Mouse (Mus musculus) liver, adult (tissue): ENCODE results near the gene Rin3.

Experiments used
- GATA4 ChIP-seq: IDR thresholded peaks from 2 replicates; pipeline ENCODE4 v1.6.1; 2014; ENCODE audit warnings: mild to moderate bottlenecking, low read length; ENCODE audit not compliant: insufficient replicate concordance

Gene Rin3

DNA sequence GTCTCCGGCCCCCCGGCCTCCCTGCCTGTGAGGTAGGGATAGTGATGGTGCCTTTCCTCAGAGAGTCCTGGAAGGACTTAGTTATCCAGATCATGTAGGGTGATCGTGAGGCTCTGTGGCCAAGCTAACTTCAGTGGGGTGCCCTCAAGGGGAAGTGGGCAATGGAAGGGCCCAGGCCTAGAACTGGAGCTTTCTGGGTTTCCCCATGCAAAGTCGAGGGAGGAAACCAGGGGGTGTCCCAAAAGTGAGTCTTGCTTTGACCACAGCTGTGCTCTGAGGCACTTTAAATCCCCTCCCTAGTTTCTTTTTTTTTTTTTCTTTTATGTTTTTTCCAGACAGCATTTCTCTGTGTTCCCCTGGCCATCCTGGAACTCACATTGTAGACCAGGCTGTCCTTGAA lies 47.3 kb downstream of the Rin3 start:
- TF ChIP-seq GATA4 = no peak

DNA sequence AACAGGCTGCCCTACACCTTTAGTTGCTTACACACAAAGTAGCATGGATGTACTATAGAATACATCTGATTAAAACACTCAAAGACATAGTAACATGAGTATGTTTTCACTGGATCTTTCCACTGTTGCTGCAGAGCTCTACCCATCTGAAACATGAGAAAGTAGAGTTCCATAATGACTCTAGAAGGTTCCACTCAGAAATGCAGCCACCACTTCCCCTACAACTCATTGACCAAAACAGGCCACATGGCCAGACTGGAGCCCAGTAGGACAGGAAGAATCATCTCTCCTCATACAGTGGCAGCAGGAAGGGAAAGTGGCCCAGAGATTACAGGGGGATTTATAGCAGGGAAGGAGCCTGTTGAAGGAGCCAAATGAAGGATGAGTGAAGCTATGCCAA lies 47.9 kb downstream of the Rin3 start:
- TF ChIP-seq GATA4 = peak; percentile 45; the same call in 1 of the 2 replicates

DNA sequence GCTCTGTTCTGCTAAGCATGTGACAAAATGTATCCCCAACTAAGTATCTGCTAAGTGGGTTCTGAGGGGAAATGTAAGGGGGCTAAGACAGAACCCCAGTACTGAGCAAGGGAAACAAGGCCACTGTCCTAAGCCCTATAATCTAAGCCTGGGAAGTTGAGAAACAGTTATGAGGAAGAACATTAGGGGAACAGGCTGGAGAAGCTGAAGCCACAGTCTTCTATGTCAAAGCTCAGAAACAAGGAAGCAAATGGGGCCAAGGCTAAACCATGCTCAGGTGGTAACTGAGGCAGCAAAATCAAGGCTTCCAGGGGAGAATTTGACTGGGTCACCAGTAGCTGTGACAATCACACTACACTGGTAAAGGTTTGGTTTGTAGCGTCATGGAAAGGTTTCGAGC lies 50.3 kb downstream of the Rin3 start:
- TF ChIP-seq GATA4 = no peak

DNA sequence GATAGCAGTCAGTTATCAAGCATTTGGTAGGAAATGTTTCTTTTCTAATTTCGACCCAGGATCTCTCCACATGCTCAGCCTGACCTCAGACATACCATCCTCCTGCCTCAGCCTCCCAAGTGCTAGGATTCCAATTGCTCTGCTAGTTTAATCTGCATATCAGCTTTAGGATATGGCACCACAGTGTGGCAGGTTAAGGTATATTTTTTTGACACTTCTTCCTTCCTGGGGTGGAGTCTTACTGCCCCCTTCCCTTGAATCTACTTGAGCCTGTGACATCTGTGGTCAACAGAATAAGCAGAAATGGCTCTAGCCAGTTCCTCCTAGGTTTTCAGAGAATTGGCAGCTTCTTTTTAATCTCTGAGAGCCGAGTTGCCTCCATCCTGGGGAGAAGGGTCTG lies 56.2 kb downstream of the Rin3 start:
- no peak for TF ChIP-seq GATA4

DNA sequence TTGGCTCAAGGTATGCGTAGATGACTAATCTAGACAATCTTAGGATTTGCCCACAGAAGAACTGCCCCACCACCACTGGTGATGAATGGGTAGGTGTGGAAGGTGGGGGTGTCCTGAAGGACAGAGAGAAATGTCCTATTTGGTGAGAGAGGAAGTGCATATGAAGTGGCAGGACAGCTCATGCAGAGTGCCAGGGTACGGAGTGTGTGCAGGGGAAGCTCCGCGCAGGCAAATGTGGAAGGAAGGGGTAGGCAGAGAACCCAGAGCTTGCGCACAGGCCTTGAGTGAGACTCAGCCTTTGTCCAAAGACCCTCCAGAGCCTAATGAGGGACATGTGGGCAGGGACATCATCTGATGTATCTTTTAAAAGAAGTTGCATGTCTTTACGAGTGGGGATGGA lies 57.6 kb downstream of the Rin3 start:
- TF ChIP-seq GATA4 = no peak

DNA sequence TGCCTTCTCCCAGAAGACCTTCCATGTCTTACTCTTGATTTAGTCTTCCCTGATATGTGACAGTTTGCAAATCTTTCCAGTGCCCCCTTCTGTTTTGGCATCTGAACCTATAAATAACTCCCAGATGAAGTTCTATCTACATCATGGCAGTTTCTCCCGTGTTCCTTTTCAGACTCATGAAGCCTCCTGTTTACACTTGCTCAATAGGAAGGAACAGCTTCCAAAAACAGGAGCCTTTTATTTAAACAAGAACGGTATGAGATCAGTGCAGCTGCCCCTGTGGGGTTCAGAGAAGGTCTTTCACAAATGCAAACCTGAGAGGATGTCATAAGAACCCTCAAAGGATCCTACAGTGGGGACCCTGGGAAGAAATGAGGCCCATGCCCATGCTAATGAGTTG lies 59.3 kb downstream of the Rin3 start:
- no peak for TF ChIP-seq GATA4

DNA sequence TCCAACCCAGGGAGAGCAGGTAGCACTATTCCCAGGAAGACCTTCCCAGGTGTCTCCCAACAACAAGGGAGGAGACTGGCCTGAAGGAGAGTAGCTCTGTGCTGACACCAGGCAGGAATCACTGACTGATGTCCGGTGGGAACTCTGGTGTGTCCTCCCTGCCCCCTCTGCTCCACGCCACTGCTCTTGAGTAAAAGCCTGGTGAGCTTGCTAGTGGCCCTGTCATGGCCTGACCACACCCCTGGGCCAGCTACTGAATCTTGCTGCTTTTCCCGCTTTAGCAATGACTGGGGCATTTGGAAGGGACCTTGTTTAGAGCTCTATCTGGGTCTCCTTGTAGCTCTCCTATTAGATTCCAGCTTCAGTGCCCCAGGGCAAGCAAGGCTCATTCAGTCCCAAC lies 59.8 kb downstream of the Rin3 start:
- no peak for TF ChIP-seq GATA4

DNA sequence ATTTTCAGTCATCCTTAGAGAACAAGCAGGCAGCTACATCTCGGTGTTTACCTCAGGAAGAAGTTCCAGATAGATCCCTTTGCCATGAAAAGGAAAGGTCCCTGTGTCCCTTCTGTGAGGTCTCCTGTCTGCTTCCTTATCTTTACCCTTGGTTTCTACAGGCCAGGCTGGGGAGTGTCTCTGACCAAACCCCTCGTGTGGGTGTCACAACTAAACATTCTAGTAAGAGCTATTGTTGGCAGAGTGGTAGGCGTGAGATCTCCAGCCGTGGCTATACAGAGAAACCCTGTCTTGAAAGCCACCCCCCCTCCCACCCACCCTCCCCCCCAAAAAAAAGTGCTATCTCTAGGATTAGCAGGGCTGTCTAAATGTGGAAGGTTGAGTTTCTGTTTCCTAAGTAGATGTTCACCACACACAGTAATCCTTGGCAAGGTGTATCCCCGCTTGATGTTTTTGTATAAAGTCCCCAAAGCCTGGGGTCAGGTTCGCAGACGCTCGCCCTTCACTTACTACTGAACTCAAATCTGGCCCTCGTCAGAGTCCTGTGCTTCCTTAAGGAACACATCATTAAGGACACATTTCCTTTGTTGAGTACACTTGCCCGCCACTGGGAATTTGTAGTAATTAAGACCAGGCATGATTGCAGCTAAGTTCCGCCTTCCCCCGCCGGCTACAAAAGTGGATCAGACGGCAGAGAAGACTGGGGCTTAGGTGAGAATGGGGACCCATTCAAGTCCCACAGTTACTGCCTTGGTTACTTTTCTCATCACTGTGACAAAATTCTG lies 62.4 kb downstream of the Rin3 start:
- TF ChIP-seq GATA4 = no peak

DNA sequence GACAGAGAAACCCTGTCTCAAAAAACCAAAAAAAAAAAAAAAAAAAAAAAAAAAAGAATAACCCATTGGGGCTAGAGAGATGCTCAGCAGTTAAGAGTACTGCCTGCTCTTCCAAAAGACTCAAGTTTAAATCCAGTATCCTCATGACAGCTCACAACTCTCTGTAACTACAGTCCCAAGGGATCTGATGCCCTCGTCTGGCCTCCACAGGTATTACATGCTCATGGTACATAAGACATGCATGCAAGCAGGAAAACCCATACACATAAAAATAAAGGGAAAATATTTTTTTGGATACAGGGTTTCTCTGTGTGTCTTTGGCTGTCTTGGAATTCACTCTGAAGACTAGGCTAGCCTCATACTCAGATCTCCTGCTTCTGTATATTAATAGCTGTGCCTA lies 63.7 kb downstream of the Rin3 start:
- TF ChIP-seq GATA4 = no peak

DNA sequence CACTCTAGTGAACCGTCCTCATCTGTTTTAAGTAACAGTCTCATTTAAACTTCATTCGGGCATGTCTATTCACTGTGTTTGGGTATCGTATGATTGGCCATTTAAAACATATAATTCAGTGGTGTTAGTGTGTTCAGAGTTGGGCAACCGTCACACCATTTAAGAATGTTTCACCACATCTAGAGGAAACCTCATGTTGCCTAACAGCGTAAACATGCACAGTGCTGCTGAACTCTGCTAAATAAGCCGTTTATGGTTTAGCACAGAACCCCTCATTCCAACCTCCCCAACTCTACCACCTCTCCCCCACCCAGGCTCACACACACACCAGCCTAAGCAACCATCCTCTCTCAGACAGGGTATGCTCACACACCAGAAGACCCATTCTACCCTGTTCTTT lies 65.6 kb downstream of the Rin3 start:
- TF ChIP-seq GATA4 = no peak

DNA sequence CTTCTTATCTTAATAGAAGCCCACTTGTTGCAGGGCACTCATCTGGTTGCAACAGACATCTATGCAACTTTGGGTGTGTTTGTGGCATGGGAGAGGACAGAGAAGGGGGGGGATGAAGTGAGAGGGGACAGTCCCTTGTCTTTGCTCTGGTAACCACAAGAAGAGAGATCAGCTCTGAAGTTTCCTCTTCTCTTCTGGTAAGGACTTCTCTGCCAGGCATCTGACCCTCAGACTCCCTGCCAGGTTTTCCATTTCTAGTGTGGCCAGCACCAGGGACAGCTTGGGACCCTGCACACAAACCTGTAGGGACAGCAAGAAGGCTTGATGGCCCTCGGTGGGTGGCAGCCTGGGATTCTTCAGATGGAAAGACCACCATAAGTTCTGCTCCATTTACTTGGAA lies 68.1 kb downstream of the Rin3 start:
- TF ChIP-seq GATA4 = no peak

DNA sequence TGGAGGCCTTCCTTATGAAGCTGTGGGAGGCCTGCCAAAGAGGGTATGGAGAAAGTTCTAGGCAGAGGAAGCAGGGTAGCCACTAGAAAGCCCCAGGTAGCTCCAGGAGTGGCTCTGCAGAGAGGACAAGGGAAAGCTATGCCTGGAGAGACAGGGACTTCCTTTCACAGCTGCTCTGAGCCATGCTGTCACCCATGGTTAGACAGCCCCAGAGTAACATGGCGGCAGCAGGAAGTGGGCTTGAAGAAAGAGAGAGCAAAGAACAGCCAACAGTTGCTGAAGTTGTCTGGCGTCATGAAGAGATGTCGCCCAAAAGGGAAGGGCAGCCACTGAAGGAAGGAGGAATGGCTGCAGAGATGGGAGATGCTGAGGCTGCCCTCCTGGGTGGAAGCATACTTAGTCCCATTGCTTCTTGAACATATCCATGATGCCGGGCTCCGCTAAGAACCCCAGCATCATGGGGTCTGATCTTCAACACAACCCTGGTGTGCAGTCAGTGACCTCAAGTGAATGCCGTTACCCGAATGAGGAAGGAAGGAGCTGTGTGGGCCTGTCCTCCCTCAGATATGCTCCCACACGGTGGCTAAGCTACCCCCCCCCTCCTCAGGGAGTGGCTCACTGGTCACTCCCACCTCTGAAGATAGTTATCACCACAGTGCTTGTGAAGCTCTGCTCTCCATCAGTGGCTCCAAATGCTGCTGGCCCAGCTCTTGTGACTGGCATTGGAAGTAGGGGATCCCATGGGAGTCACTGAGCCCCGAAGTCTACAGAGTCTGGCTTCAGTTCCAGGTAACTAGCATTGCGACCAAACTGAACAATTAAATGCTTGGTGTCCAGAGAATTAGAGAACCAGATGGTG lies 71.5 kb downstream of the Rin3 start:
- no peak for TF ChIP-seq GATA4

DNA sequence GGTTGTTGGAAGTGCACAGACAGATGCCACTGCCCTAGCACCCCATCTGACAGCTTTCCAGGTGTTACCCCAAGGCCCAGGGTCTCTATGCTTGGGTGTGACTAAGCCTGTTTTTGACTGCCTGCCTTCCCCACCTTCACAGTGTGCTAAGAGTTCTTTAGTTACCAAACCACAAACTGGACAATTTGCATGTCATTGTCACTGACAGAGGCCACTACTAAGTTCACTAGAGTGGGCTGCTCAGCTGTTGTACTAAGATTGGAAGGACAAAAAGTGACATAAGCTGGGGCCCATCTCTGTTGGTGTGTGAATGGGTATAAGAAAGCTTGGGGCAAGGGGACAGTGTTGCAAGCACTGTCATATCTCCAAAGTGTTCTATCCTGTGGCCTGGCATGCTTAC lies 72.9 kb downstream of the Rin3 start:
- TF ChIP-seq GATA4 = no peak

DNA sequence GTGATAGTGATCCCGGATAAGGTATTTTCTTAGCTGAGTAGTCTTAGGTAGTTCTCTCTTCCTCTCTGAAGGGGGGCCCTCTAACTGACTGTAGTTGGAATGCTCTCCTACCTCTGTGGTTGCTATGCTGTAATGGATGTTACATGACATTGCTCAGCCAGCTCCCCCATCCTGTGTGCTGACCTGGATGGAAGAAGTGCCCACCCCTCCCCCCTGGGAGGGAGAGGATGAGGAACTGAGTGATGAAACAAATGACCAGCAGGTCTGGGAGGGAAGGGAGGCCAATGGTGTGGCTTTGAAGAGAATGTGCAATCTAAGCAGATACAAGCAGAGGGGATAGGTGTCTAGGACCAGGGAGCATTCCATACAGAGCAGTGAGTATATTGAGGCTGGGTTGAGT lies 73.9 kb downstream of the Rin3 start:
- TF ChIP-seq GATA4 = no peak

DNA sequence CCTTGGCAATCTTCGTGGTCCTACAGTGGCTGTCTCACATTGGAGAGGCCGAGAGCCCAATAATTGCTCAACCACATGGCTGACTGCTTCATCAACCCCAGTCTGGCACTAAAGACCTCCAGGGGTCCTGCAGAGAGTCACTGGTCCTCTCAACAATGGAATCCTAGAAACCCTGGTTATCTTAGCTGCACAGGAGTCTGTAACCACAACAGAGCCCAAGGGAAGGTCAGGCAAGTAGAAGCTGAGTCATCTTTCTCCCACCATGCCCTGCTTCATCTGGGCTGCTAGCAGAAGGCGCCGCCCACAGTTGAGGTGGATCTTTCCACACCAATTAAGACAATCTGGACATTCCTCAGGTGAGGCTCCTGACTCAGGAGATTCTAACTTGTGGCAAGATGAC lies 76.5 kb downstream of the Rin3 start:
- no peak for TF ChIP-seq GATA4
